Comparison of ENCODE assay signal across 14 mouse cellular contexts in genomic region chr3:29136065-29136955, GRCm38 (mm10). TPM values are rescaled to one million over a fixed set of nuclear protein-coding genes. Genes with fewer than 3 reads are reported as not detected.
DNase-seq lines count a peak whose midpoint lies in the region; ATAC-seq and TF ChIP-seq lines count a peak whose summit lies in the region.
"Had no signal": no experiment of that assay in that cellular context is flagged by ENCODE, and none has a peak within 500 bp of the region (broad histone marks: within the 10 kb centered on the region; RNA-seq: fewer than 3 reads in every experiment).

No protein-coding gene starts in this region.

- 21% methylated on average over 10 of the region's 10 CpGs for WGBS in lung, embryonic 14.5 days
- 7% methylated on average over 10 of the region's 10 CpGs for WGBS in forebrain, embryonic 16.5 days
- WGBS in midbrain, embryonic 11.5 days: 13% methylated on average over 10 of the region's 10 CpGs

- no peak for ATAC-seq in lung, embryonic 14.5 days (ENCODE audit: insufficient read depth)
- ATAC-seq in forebrain, embryonic 16.5 days: peak; percentile 80
- peak; percentile 78 for ATAC-seq in midbrain, embryonic 11.5 days (ENCODE audit: low FRiP score)
- ATAC-seq in erythroblast, adult 5-6 weeks (replicated peaks; ENCODE audit: low FRiP score, poor library complexity, severe bottlenecking): no peak

- H3K27ac ChIP-seq in lung, embryonic 14.5 days (ENCODE audit: low read depth): no peak overlapping the region
- H3K27ac ChIP-seq in forebrain, embryonic 16.5 days (ENCODE audit: low read length): no peak overlapping the region
- H3K27ac ChIP-seq in midbrain, embryonic 11.5 days (ENCODE audit: low read depth, low read length): no peak overlapping the region

- no peak overlapping the region for H3K9ac ChIP-seq in lung, embryonic 14.5 days
- no peak overlapping the region for H3K9ac ChIP-seq in forebrain, embryonic 16.5 days (replicated peaks; ENCODE audit: low read depth, low read length)
- no peak overlapping the region for H3K9ac ChIP-seq in midbrain, embryonic 11.5 days (ENCODE audit: low read length)

- no peaks in the 10 kb centered on the region for H3K9me3 ChIP-seq in lung, embryonic 14.5 days (ENCODE audit: low read depth, low read length)
- no peaks in the 10 kb centered on the region for H3K9me3 ChIP-seq in forebrain, embryonic 16.5 days (ENCODE audit: control insufficient read depth, low read length)
- no peaks in the 10 kb centered on the region for H3K9me3 ChIP-seq in midbrain, embryonic 11.5 days (ENCODE audit: control insufficient read depth, low read length)

- H3K36me3 ChIP-seq in lung, embryonic 14.5 days (ENCODE audit: insufficient read depth): no peaks in the 10 kb centered on the region
- H3K36me3 ChIP-seq in forebrain, embryonic 16.5 days (ENCODE audit: control insufficient read depth, insufficient read depth): no peaks in the 10 kb centered on the region
- H3K36me3 ChIP-seq in midbrain, embryonic 11.5 days (ENCODE audit: control insufficient read depth, insufficient read depth, low read length): no peaks in the 10 kb centered on the region

- peak; percentile 27 for DNase-seq in lung, embryonic 14.5 days
- no peak for DNase-seq in lung, postnatal 14 days
- DNase-seq in midbrain, embryonic 11.5 days (ENCODE audit: low spot score, missing footprints): peak; percentile 84
- peak; percentile 57 for DNase-seq in retina, postnatal 1 day
- no peak for DNase-seq in layer of hippocampus, adult 9-10 months (ENCODE audit: low spot score)
- no peak for DNase-seq in adrenal gland, adult (ENCODE audit: inconsistent age in 2 of 2, low spot score in 1 of 2)
- DNase-seq: adrenal gland, adult 8-10 months; B cell, adult 2 months; liver had no signal

- no peaks in the 10 kb centered on the region for H3K27me3 ChIP-seq in lung, embryonic 14.5 days (ENCODE audit: insufficient read depth, low read length)
- H3K27me3 ChIP-seq in forebrain, embryonic 16.5 days (replicated peaks; ENCODE audit: control insufficient read depth, insufficient read depth, low read length): no peaks in the 10 kb centered on the region
- H3K27me3 ChIP-seq in midbrain, embryonic 11.5 days (ENCODE audit: control insufficient read depth, insufficient read depth, low read length): no peaks in the 10 kb centered on the region

- no peak for TF ChIP-seq CTCF in lung, embryonic 14.5 days (IDR thresholded peaks at IDR 0.05; ENCODE audit: low read depth)

- no peak overlapping the region for H3K4me2 ChIP-seq in lung, embryonic 14.5 days
- no peak overlapping the region for H3K4me2 ChIP-seq in forebrain, embryonic 16.5 days (ENCODE audit: low read length)
- H3K4me2 ChIP-seq in midbrain, embryonic 11.5 days: peak overlapping the region; percentile 34; the same call in 1 of the 2 replicates

- H3K4me3 ChIP-seq in lung, embryonic 14.5 days (ENCODE audit: low read depth, low read length): no peak overlapping the region
- H3K4me3 ChIP-seq in forebrain, embryonic 16.5 days (replicated peaks; ENCODE audit: low read length): no peak overlapping the region
- no peak overlapping the region for H3K4me3 ChIP-seq in midbrain, embryonic 11.5 days (ENCODE audit: low read depth, low read length)

- H3K4me1 ChIP-seq in lung, embryonic 14.5 days (ENCODE audit: insufficient read depth): no peaks in the 10 kb centered on the region
- H3K4me1 ChIP-seq in forebrain, embryonic 16.5 days (replicated peaks; ENCODE audit: control insufficient read depth, insufficient read depth, low read length): peaks cover 18% of the 10 kb centered on the region
- peaks cover 26% of the 10 kb centered on the region for H3K4me1 ChIP-seq in midbrain, embryonic 11.5 days (ENCODE audit: control insufficient read depth, insufficient read depth, low read length)

RNA-seq across cellular contexts. Expression of gene Egfem1, which starts 54.5 kb away (rescaled TPM):
- 6.7 and 9.3 TPM in 2 replicates for polyA plus RNA-seq in lung, embryonic 14.5 days (2014; fragmentation: Nextera tagmentation; extraction: Ambion mirVana)
- 4.0 and 7.4 TPM in 2 replicates for polyA plus RNA-seq in forebrain, embryonic 16.5 days (2015; fragmentation: Nextera tagmentation; extraction: Ambion mirVana)
- 14.7 TPM in 2 replicates for polyA plus RNA-seq in midbrain, embryonic 11.5 days (2014; fragmentation: Nextera tagmentation; extraction: Ambion mirVana)
- total RNA-seq in erythroblast, adult 5-6 weeks (2015; ENCODE audit: low replicate concordance): not detected in 2 replicates
- total RNA-seq in erythroblast, adult 5-6 weeks (2017; ENCODE audit: low replicate concordance): not detected in 2 replicates
- total RNA-seq: common myeloid progenitor, adult 5-6 weeks; heart, postnatal 25 days had no signal
- polyA plus RNA-seq: thymus, postnatal 0 days had no signal

Comparison
In these comparisons a context has a peak if more than half of its experiments do, and no peak if none do; other contexts are left out.
1. DNase-seq: peak in lung, embryonic 14.5 days (single experiment), midbrain, embryonic 11.5 days (single experiment) and retina, postnatal 1 day (single experiment); none in lung, postnatal 14 days (single experiment), layer of hippocampus, adult 9-10 months (single experiment) and adrenal gland, adult (0 of 2).
2. ATAC-seq: peak in forebrain, embryonic 16.5 days (single experiment) and midbrain, embryonic 11.5 days (single experiment); none in lung, embryonic 14.5 days (single experiment) and erythroblast, adult 5-6 weeks (single experiment).